Mouse (Mus musculus) olfactory bulb, adult 2 months (tissue): ENCODE data around the gene 6430531B16Rik. TPM values are rescaled to one million over a fixed set of nuclear protein-coding genes. Genes with fewer than 3 reads are reported as not detected.
A peak's percentile ranks its signal among the peaks of the same experiment; 100 is the strongest.

Source experiments
- H3K27ac ChIP-seq: fragments of 200-500 bp; 2 replicates; pipeline ENCODE4 v1.5.1; 2012; ENCODE audit warnings: low read depth, low read length; ENCODE audit not compliant: insufficient read depth
- H3K4me1 ChIP-seq: fragments of 200-500 bp; 2 replicates; pipeline ENCODE4 v1.6.1; 2012; ENCODE audit warnings: low read length; ENCODE audit not compliant: control insufficient read depth, insufficient read depth
- H3K4me3 ChIP-seq: fragments of 200-500 bp; 2 replicates; pipeline ENCODE4 v1.5.1; 2012; ENCODE audit warnings: mild to moderate bottlenecking, low read depth, low read length, moderate library complexity; ENCODE audit not compliant: insufficient read depth
- CTCF ChIP-seq: fragments of 200-500 bp; IDR thresholded peaks from 2 replicates; pipeline ENCODE4 v1.5.1; 2012; ENCODE audit warnings: low read depth, mild to moderate bottlenecking, low read length, moderate library complexity; ENCODE audit not compliant: insufficient read depth
- POLR2A ChIP-seq: fragments of 200-500 bp; IDR thresholded peaks from 2 replicates; pipeline ENCODE4 v1.6.1; 2012; ENCODE audit warnings: mild to moderate bottlenecking, low read depth, low read length, moderate library complexity; ENCODE audit not compliant: insufficient read depth
- WGBS: fragments of 180-500 bp; shearing (Covaris S2); methylation state at CpG from one replicate; pipeline ENCODE4 v1.1.7; 2018; 5-methylcytosine and 5-hydroxymethylcytosine counted together
- polyA plus RNA-seq: library from polyadenylated mRNA; stranded (reverse); fragments of >200 nt; gene quantifications from 2 replicates; pipeline ENCODE4 v1.2.4, GENCODE M21; 2012; ENCODE audit warnings: low replicate concordance; ENCODE audit not compliant: missing spikeins, insufficient read depth, insufficient read length

6430531B16Rik gene
- polyA plus RNA-seq, 1 experiment: not detected

DNA sequence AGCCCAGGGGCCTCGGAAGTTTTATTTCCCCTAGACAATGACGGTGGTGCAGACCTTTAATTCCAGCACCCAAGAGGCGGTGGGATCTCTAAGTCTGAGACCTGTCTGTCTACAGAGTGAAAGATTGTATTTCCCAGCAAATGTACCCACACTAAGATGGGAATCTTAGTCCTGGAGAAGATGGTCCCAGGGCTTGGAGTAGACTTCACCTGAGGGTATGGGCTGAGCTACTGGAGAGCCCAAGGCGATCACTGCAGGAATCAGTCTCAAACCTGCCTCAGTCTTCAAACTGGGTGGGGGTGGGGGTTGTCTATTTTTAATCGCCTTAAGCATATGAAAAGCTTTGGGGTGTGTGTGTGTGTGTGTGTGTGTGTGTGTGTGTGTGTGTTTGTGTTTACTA is 32.5 kb downstream of the 6430531B16Rik start:
- TF ChIP-seq POLR2A (no peak), CTCF (no peak)
- Histone ChIP-seq H3K27ac (no peak overlapping the region), H3K4me1 (peaks cover 24% of the 10 kb centered on the region), H3K4me3 (no peak overlapping the region)
- WGBS: 71% methylated on average over 5 of the region's 5 CpGs

DNA sequence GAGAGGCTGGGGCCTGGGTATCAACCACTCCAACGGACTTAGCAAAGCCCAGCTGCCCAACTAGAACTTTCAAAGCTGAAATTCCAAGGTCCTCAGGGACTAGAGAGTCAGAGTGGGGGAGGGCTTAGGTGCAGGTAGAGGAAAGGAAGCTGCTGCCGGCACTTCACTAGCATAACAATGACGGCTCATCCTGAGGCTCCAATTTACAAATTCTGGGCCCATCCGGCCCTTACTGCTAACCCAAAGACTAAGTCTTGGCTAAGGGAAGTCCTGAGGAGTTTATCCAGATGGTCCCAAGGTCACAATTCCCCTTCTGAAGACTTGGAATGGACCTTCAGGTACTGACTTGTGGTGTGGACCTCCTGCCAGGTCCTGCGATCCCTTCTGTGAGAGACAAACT is 33.0 kb downstream of the 6430531B16Rik start:
- 66% methylated on average over 5 of the region's 5 CpGs for WGBS
- Histone ChIP-seq H3K4me1 (peaks cover 20% of the 10 kb centered on the region), H3K4me3 (no peak overlapping the region), H3K27ac (no peak overlapping the region)
- TF ChIP-seq POLR2A (no peak), CTCF (no peak)

DNA sequence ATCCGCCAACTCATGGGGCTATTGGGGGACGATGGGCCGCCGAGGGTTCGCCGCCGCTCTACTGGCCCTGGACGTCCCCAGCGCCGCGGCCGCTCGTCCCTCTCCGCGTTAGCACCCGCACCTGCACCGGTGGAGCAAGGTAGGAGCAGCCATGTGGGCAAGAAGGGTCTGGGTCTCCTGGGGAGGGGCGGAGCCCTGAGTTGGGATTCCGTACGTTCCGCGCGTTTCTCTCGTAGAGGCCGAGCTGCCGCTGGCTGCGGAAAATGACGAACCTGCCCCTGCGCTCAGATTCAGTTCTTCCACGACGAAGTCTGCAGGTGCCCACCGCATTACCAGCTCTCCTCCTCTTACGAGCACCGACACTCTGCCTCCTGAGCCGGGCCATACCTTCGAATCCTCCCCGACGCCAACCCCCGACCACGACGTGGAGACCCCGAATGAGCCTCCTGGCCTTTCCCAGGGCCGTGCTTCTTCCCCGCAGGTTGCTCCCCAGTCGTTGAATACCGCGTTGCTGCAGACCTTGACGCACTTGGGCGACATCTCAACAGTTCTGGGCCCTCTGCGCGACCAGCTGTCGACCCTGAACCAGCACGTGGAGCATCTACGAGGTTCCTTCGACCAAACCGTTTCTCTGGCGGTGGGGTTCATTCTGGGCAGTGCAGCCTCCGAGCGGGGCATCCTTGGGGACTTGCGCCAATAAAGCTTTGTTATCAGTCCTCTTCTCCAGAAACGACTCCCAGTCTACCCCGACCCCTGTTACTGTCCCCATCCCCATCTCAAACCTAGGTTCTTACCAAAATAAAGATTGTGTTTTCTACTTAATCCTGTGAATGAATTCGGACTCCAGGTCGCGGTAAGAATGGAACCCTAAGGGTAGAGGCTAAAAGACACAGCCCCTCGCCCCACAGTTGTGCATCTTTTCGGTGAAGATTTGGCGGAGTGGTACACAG is 34.0 kb downstream of the 6430531B16Rik start:
- peaks cover 17% of the 10 kb centered on the region for H3K4me1 ChIP-seq
- H3K27ac ChIP-seq: no peak overlapping the region
- H3K4me3 ChIP-seq: peak overlapping the region; percentile 0
- TF ChIP-seq CTCF: no peak
- TF ChIP-seq POLR2A: no peak
- 10% methylated on average over 68 of the region's 68 CpGs for WGBS

DNA sequence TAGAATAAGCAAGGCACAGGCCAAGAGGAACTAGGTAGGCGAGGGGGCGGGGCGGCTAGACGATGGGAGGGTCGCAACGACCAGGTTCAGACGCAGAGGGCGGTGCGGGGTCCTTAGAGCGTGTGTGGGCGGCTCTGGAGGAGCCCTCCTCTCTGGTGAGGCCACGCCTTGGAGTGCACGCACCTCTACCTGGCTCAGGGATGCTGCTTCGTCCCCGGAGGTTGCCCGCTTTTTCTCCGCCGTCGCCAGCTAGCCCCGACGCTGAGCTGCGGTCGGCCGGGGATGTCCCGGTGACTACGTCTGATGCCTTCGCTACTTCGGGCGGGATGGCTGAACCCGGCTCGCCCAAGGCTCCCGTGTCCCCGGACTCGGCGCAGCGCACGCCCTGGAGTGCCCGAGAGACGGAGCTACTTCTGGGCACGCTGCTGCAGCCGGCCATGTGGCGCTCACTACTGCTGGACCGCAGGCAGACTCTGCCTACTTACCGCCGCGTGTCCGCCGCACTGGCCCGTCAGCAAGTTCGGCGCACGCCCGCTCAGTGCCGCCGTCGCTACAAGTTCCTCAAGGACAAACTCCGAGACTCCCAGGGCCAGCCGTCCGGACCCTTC is 34.8 kb downstream of the 6430531B16Rik start, which contains the start of gene Utf1:
Gene Utf1, plus strand, starts transcription at position 116 of the 608 bp plus-strand sequence.
- peak within 1 kb of the TSS; percentile 0 for H3K4me3 ChIP-seq
- WGBS: 2% methylated on average over 59 of the region's 59 CpGs

DNA sequence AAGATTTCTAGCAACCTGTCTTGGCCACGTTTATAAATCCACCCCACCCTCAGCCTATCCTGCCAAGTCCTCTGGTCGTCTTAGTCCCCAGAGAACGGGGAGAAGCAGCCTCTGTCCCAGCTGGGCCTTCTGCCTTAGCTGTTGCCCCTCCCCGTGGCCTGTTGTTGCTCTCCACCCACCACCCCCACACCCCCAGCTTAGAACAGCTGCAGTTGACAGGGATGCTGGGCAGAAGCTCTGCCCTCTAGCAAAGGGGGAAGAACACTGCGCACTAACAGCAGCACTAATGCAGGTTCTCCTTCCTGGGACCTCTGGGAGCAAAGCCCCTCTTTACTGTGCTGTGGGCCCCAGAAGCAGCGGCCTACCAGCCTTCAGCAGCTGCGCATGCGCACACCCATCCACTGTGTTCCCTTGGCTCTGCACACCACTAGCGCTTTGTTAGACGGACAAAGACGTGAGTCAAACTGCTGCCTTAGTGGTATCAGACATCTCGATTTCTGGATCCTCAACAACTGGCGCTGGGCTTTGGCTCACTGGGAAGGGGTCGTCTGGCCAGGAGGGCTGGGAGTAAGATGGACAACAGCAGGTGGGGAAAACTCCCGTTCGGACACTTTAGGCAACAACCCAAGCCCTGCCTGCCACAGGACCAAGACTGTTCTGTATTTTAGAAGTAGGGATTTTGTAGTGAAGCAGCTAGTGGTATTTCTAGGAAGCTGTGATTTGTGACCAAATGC is 37.9 kb downstream of the 6430531B16Rik start:
- TF ChIP-seq POLR2A (no peak), CTCF (no peak)
- 65% methylated on average over 16 of the region's 16 CpGs for WGBS
- H3K4me1 ChIP-seq: peaks cover 17% of the 10 kb centered on the region
- no peak overlapping the region for H3K4me3 ChIP-seq
- no peak overlapping the region for H3K27ac ChIP-seq

More for the DNA sequence above, 34.8 kb downstream of the 6430531B16Rik start, which contains the start of gene Utf1:
- no peak within 1 kb of the TSS for H3K27ac ChIP-seq
- TF ChIP-seq CTCF (no peak), POLR2A (no peak)
- peaks cover 17% of the 10 kb centered on the region for H3K4me1 ChIP-seq

DNA sequence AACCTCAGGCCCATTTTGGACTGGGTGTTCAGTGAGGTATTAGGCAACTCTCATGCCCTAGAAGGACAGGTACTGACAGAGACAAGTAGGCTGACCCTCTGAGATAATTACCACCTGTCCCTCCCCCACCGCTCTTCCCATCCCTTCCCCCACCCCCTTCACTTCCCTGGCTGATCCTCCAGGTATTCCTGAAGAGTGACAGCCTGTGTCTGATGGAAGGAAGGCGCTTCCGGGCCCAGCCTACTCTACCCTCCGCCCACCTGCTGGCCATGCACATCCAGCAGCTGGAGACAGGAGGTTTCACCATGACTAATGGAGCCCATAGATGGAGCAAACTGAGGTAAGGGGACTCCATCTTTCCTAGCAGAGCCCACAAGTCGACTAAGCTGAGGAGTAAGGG is 40.7 kb downstream of the 6430531B16Rik start:
- peaks cover 5% of the 10 kb centered on the region; the same call in 1 of the 2 replicates for H3K4me1 ChIP-seq
- H3K4me3 ChIP-seq: no peak overlapping the region
- no peak overlapping the region for H3K27ac ChIP-seq
- TF ChIP-seq CTCF (no peak), POLR2A (no peak)
- 75% methylated on average over 5 of the region's 5 CpGs for WGBS

DNA sequence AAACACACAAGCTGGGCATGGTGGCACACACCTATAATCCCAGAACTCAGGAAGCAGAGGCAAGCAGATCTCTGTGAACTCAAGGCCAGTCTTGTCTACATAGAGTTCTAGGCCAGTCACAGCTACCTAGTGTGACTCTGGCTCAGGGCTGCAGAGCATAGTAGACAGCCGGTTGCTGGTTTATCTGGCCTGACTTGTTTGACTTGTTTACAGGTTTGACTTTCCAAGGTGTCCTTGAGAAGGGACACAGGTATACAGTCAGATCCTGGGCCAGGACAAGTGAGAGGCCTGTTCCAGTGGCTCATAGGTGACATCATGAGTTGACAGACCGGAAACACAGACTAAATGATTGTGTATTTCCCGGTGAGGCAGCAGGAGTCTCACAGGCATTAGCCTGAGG is 41.4 kb downstream of the 6430531B16Rik start:
- no peak overlapping the region for H3K4me3 ChIP-seq
- no peak overlapping the region for H3K27ac ChIP-seq
- 86% methylated on average over 3 of the region's 3 CpGs for WGBS
- peaks cover 5% of the 10 kb centered on the region; the same call in 1 of the 2 replicates for H3K4me1 ChIP-seq
- no peak for TF ChIP-seq CTCF
- TF ChIP-seq POLR2A: no peak

DNA sequence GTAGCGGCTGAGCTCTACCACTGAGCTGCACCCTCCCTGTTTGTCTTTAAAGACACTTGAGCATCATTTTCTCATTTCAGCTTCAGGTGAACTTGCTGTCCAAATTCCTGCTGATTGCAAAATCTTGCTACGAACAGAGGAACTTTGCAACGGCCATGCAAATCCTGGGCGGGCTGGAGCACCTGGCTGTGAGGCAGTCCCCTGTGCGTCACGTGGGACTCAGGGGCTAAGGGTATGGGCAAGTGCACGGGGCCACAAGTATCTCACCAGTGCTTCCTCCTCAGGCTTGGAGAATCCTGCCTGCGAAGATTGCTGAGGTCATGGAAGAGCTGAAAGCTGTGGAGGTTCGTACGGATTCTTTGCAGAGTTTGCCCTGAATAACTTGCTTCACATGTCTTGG is 41.9 kb downstream of the 6430531B16Rik start:
- TF ChIP-seq CTCF (no peak), POLR2A (no peak)
- Histone ChIP-seq H3K27ac (no peak overlapping the region), H3K4me1 (peaks cover 5% of the 10 kb centered on the region; the same call in 1 of the 2 replicates), H3K4me3 (no peak overlapping the region)
- 93% methylated on average over 10 of the region's 10 CpGs for WGBS
